Mouse (Mus musculus): Measurements from ENCODE around the gene Dpm3.

GRCm38 (mm10) chr3:89281579-89282290 lies 22.6 kb downstream of the Dpm3 start:
- TF ChIP-seq CTCF (IDR thresholded peaks at IDR 0.05; ENCODE audit: extremely low read depth, insufficient read length, insufficient replicate concordance, low read depth, low read length) (peak; percentile 96), POLR2A (IDR thresholded peaks at IDR 0.05; ENCODE audit: low read depth, low read length) (no peak)

Data from small intestine, adult 2 months (tissue).